Mouse (Mus musculus): ENCODE measurements at regions not wholly inside any gene's neighbourhood (a gene's known extent, or its start where the extent isn't known, plus 50 kb on each side); places are given as distances from the start of the nearest gene placed in this dataset.

- no peak for ATAC-seq
These were observed 267.1 kb downstream of the Gm11361 start for GRCm38 (mm10) chr13:28524411-28524810.

GRCm38 (mm10) chr13:28520127-28520482 lies 262.8 kb downstream of the Gm11361 start:
- H3K36me3 ChIP-seq (ENCODE audit: insufficient read depth) = no peaks in the 10 kb centered on the region
- TF ChIP-seq CTCF (IDR thresholded peaks at IDR 0.05; ENCODE audit: low read depth) = no peak
- no peak overlapping the region for H3K9ac ChIP-seq
- ATAC-seq (no peak), DNase-seq (no peak)
- no peaks in the 10 kb centered on the region for H3K27me3 ChIP-seq (ENCODE audit: insufficient read depth, low read length)
- H3K4me3 ChIP-seq (ENCODE audit: low read depth, low read length) = no peak overlapping the region
- H3K9me3 ChIP-seq (ENCODE audit: low read length) = no peaks in the 10 kb centered on the region
- WGBS = 70% methylated on average over 1 of the region's 1 CpGs
- no peak overlapping the region for H3K4me2 ChIP-seq (ENCODE audit: low read depth)
- H3K27ac ChIP-seq (ENCODE audit: low read depth, low read length) = no peak overlapping the region
- H3K4me1 ChIP-seq (ENCODE audit: insufficient read depth) = no peaks in the 10 kb centered on the region

More at GRCm38 (mm10) chr13:28524411-28524810, 267.1 kb downstream of the Gm11361 start:
- Histone ChIP-seq H3K4me1 (ENCODE audit: insufficient read depth) (no peaks in the 10 kb centered on the region), H3K4me3 (ENCODE audit: low read depth, low read length) (no peak overlapping the region), H3K36me3 (ENCODE audit: insufficient read depth) (no peaks in the 10 kb centered on the region), H3K9ac (no peak overlapping the region), H3K27me3 (ENCODE audit: insufficient read depth, low read length) (no peaks in the 10 kb centered on the region), H3K9me3 (ENCODE audit: low read length) (no peaks in the 10 kb centered on the region), H3K4me2 (ENCODE audit: low read depth) (no peak overlapping the region), H3K27ac (ENCODE audit: low read depth, low read length) (no peak overlapping the region)
- WGBS = 96% methylated on average over 3 of the region's 3 CpGs
- TF ChIP-seq CTCF (IDR thresholded peaks at IDR 0.05; ENCODE audit: low read depth) = no peak
- no peak for DNase-seq

GRCm38 (mm10) chr13:28519383-28520126 lies 262.2 kb downstream of the Gm11361 start:
- no peak overlapping the region for H3K27ac ChIP-seq (ENCODE audit: low read depth, low read length)
- no peaks in the 10 kb centered on the region for H3K9me3 ChIP-seq (ENCODE audit: low read length)
- no peaks in the 10 kb centered on the region for H3K27me3 ChIP-seq (ENCODE audit: insufficient read depth, low read length)
- no peak overlapping the region for H3K4me3 ChIP-seq (ENCODE audit: low read depth, low read length)
- H3K4me1 ChIP-seq (ENCODE audit: insufficient read depth) = no peaks in the 10 kb centered on the region
- no peak for TF ChIP-seq CTCF (IDR thresholded peaks at IDR 0.05; ENCODE audit: low read depth)
- DNase-seq (no peak), ATAC-seq (no peak)
- no peak overlapping the region for H3K4me2 ChIP-seq (ENCODE audit: low read depth)
- WGBS = 50% methylated on average over 3 of the region's 3 CpGs
- no peak overlapping the region for H3K9ac ChIP-seq
- H3K36me3 ChIP-seq (ENCODE audit: insufficient read depth) = no peaks in the 10 kb centered on the region

- Histone ChIP-seq H3K4me3 (ENCODE audit: low read depth, low read length) (no peak overlapping the region), H3K9me3 (ENCODE audit: low read length) (no peaks in the 10 kb centered on the region), H3K4me2 (ENCODE audit: low read depth) (no peak overlapping the region), H3K36me3 (ENCODE audit: insufficient read depth) (no peaks in the 10 kb centered on the region), H3K27ac (ENCODE audit: low read depth, low read length) (no peak overlapping the region), H3K9ac (no peak overlapping the region), H3K4me1 (ENCODE audit: insufficient read depth) (0 out of 2 replicates have a peak, but pooled peaks cover 3% of the 10 kb centered on the region), H3K27me3 (ENCODE audit: insufficient read depth, low read length) (no peaks in the 10 kb centered on the region)
- ATAC-seq (no peak), DNase-seq (no peak)
- 58% methylated on average over 6 of the region's 6 CpGs for WGBS
- no peak for TF ChIP-seq CTCF (IDR thresholded peaks at IDR 0.05; ENCODE audit: low read depth)
These were observed 259.8 kb downstream of the Gm11361 start for GRCm38 (mm10) chr13:28517161-28517560.

GRCm38 (mm10) chr13:28516636-28517035 lies 259.3 kb downstream of the Gm11361 start:
- TF ChIP-seq CTCF (IDR thresholded peaks at IDR 0.05; ENCODE audit: low read depth) = no peak
- Histone ChIP-seq H3K27ac (ENCODE audit: low read depth, low read length) (no peak overlapping the region), H3K4me1 (ENCODE audit: insufficient read depth) (0 out of 2 replicates have a peak, but pooled peaks cover 3% of the 10 kb centered on the region), H3K9ac (no peak overlapping the region), H3K4me3 (ENCODE audit: low read depth, low read length) (no peak overlapping the region), H3K27me3 (ENCODE audit: insufficient read depth, low read length) (no peaks in the 10 kb centered on the region), H3K9me3 (ENCODE audit: low read length) (no peaks in the 10 kb centered on the region), H3K4me2 (ENCODE audit: low read depth) (no peak overlapping the region), H3K36me3 (ENCODE audit: insufficient read depth) (no peaks in the 10 kb centered on the region)
- ATAC-seq = peak; percentile 19; the same call in 1 of the 2 replicates
- DNase-seq = no peak
- 52% methylated on average over 2 of the region's 2 CpGs for whole genome bisulfite sequencing

GRCm38 (mm10) chr13:28514245-28514644 lies 256.9 kb downstream of the Gm11361 start:
- TF ChIP-seq CTCF (IDR thresholded peaks at IDR 0.05; ENCODE audit: low read depth) = no peak
- Histone ChIP-seq H3K9me3 (ENCODE audit: low read length) (no peaks in the 10 kb centered on the region), H3K36me3 (ENCODE audit: insufficient read depth) (no peaks in the 10 kb centered on the region), H3K4me1 (ENCODE audit: insufficient read depth) (0 out of 2 replicates have a peak, but pooled peaks cover 3% of the 10 kb centered on the region), H3K27ac (ENCODE audit: low read depth, low read length) (no peak overlapping the region), H3K9ac (no peak overlapping the region), H3K4me2 (ENCODE audit: low read depth) (no peak overlapping the region), H3K4me3 (ENCODE audit: low read depth, low read length) (no peak overlapping the region), H3K27me3 (ENCODE audit: insufficient read depth, low read length) (no peaks in the 10 kb centered on the region)
- no peak for ATAC-seq
- DNase-seq = no peak

GRCm38 (mm10) chr13:28513336-28513735 lies 256.0 kb downstream of the Gm11361 start:
- no peak overlapping the region for H3K27ac ChIP-seq (ENCODE audit: low read depth, low read length)
- H3K4me3 ChIP-seq (ENCODE audit: low read depth, low read length) = no peak overlapping the region
- DNase-seq (no peak), ATAC-seq (no peak)
- H3K36me3 ChIP-seq (ENCODE audit: insufficient read depth) = no peaks in the 10 kb centered on the region
- WGBS = 96% methylated on average over 7 of the region's 7 CpGs
- H3K4me1 ChIP-seq (ENCODE audit: insufficient read depth) = 0 out of 2 replicates have a peak, but pooled peaks cover 3% of the 10 kb centered on the region
- H3K9me3 ChIP-seq (ENCODE audit: low read length) = no peaks in the 10 kb centered on the region
- H3K27me3 ChIP-seq (ENCODE audit: insufficient read depth, low read length) = no peaks in the 10 kb centered on the region
- no peak overlapping the region for H3K4me2 ChIP-seq (ENCODE audit: low read depth)
- no peak for TF ChIP-seq CTCF (IDR thresholded peaks at IDR 0.05; ENCODE audit: low read depth)
- no peak overlapping the region for H3K9ac ChIP-seq
